Mouse (Mus musculus): ENCODE data around the gene Tomm40l.

Gene Tomm40l

GRCm38 (mm10) chr1:171222238-171223155 is at the start of gene Tomm40l:
Gene Tomm40l, minus strand, starts transcription at chr1:171222514.
- DNase-seq (ENCODE audit: low read depth, low spot score), result peak; percentile 96

- no peak for DNase-seq (ENCODE audit: low read depth, low spot score)
These were observed 49.8 kb upstream of the Tomm40l start for GRCm38 (mm10) chr1:171272086-171272485.

- no peak for DNase-seq (ENCODE audit: low read depth, low spot score)
These were observed 49.3 kb upstream of the Tomm40l start for GRCm38 (mm10) chr1:171271622-171272021.

GRCm38 (mm10) chr1:171271196-171271595 is 48.9 kb upstream of the Tomm40l start:
- DNase-seq (ENCODE audit: low read depth, low spot score), result no peak

- no peak for DNase-seq (ENCODE audit: low read depth, low spot score)
These were observed 48.2 kb upstream of the Tomm40l start for GRCm38 (mm10) chr1:171270573-171270900.

- DNase-seq (ENCODE audit: low read depth, low spot score), result peak; percentile 86
These were observed 47.7 kb upstream of the Tomm40l start, which contains the start of gene B4galt3 for GRCm38 (mm10) chr1:171269848-171270572. Gene B4galt3, plus strand, starts transcription at chr1:171270328.

GRCm38 (mm10) chr1:171268341-171268740 is 46.0 kb upstream of the Tomm40l start:
- no peak for DNase-seq (ENCODE audit: low read depth, low spot score)

GRCm38 (mm10) chr1:171265971-171266744 is 43.8 kb upstream of the Tomm40l start:
- DNase-seq (ENCODE audit: low read depth, low spot score), result no peak

- no peak for DNase-seq (ENCODE audit: low read depth, low spot score)
These were observed 41.5 kb upstream of the Tomm40l start for GRCm38 (mm10) chr1:171263666-171264461.

- DNase-seq (ENCODE audit: low read depth, low spot score), result no peak
These were observed 40.9 kb upstream of the Tomm40l start for GRCm38 (mm10) chr1:171263185-171263611.

GRCm38 (mm10) chr1:171262594-171263130 is 40.3 kb upstream of the Tomm40l start:
- no peak for DNase-seq (ENCODE audit: low read depth, low spot score)

GRCm38 (mm10) chr1:171260316-171260715 is 38.0 kb upstream of the Tomm40l start:
- no peak for DNase-seq (ENCODE audit: low read depth, low spot score)

- no peak for DNase-seq (ENCODE audit: low read depth, low spot score)
These were observed 36.6 kb upstream of the Tomm40l start for GRCm38 (mm10) chr1:171258921-171259320.

GRCm38 (mm10) chr1:171257781-171258180 is 35.5 kb upstream of the Tomm40l start:
- no peak for DNase-seq (ENCODE audit: low read depth, low spot score)

GRCm38 (mm10) chr1:171256937-171257548 is 34.7 kb upstream of the Tomm40l start:
- DNase-seq (ENCODE audit: low read depth, low spot score), result peak; percentile 81

GRCm38 (mm10) chr1:171256095-171256818 is 33.9 kb upstream of the Tomm40l start:
- no peak for DNase-seq (ENCODE audit: low read depth, low spot score)

- no peak for DNase-seq (ENCODE audit: low read depth, low spot score)
These were observed 30.1 kb upstream of the Tomm40l start for GRCm38 (mm10) chr1:171252415-171252814.

- peak; percentile 34 for DNase-seq (ENCODE audit: low read depth, low spot score)
These were observed 29.4 kb upstream of the Tomm40l start for GRCm38 (mm10) chr1:171251594-171252324.

All from mesoderm, embryonic 11.5 days (tissue).